Mouse (Mus musculus) gastrocnemius, postnatal 36 days (tissue): ENCODE data around the gene Ap5b1. TPM values are rescaled to one million over a fixed set of nuclear protein-coding genes. Genes with fewer than 3 reads are reported as not detected.
A peak's percentile ranks its signal among the peaks of the same experiment; 100 is the strongest.

Experiments used
- DNase-seq, 2 experiments: peaks; one replicate each; pipeline ENCODE4 v3.0.0; 2022
- intact Hi-C: fragments of 180-260 bp; cut with DNase I; formaldehyde crosslinking; loops from one replicate; pipeline ENCODE4 v1.15.1; 2025
- long read RNA-seq, 2 experiments: library from polyadenylated mRNA; stranded (forward); transcript quantifications; one replicate each; pipeline ENCODE4 v2.0.0; 2021
- total RNA-seq, 2 experiments: library from RNA; stranded (reverse); gene quantifications; 2 replicates each; pipeline ENCODE4 v1.2.3; 2021

The Ap5b1 gene
- 1 to 10 TPM; 1.9 to 2.0 TPM for total RNA-seq
- long read RNA-seq, experiment 1, result 0 reads
- long read RNA-seq, experiment 2, result 0 reads

DNA sequence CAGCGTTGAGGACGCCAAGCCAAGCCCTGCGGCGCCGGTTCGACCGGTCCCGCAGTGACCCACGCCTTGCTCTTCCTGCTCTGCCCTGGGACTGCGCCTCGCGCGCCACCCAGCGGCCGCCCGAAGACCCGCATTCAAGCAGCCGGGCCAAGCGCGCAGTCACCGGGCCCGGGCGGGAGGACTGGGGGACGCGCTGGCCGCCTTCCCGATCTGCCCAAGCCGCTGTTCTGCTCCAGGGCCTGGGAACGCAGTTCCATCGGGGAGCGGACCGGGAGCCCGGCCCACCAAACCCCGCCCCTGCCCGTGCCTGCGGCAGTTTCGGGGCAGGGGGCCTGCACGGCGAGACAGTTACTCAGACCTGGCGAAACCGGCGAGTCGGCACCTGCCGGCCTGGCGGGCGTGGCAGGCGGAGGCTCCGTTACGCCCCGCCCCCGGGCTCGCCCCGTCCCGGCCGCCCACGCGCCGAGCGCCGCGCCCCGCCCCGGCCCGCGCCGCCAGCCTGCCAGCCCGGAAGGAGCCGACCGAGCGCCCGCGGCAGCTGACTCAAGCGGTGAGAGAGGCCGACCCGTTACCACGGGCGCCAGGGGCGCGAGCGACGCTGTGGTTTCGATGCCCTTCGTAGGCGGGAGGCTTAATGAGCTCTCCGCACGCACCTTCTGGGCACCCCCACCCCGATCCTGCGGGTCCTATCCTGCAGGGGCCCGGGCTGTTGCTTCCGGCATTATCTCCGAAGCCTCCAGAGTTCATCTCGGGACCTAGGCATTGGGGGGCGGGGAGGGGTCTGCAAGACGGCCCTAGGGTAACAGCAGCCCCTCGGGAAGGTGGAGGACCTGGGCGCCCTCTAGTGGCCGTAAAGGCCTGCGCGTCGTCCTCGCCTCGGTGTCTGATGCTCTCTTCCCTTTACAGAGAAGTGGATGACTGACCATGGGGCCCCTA, at the start of gene Ap5b1:
Ap5b1 (plus strand) TSS at position 492 of the 936 bp plus-strand sequence.
- peak; percentile 84 to 88 for DNase-seq
- intact Hi-C loops, result loop anchor here (1.0 to 5.0 kb wide), 2 partner anchors 39 to 106 kb away; partner anchors contain the start of gene Fibp

DNA sequence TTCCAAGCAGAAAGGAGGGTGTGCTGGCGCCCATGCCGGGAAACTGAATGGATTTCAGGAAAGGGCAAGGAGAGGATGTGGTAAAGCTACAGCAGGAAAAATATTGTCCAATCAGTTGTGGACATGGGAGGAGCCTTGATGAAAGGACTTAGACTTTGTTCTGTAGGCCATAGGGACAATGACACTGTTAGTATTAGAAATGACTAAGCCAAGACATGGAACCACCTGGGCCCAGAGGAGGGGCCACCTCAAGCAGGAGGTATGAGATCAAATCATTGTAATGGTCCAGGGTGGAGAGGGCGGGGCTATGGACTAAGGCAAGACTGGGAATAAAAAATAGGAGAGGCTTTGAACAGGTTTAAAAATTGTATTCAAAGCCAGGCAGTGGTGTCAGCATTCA, 49.1 kb upstream of the Ap5b1 start:
- DNase-seq, result no peak
- intact Hi-C loops, result no loop called here

DNA sequence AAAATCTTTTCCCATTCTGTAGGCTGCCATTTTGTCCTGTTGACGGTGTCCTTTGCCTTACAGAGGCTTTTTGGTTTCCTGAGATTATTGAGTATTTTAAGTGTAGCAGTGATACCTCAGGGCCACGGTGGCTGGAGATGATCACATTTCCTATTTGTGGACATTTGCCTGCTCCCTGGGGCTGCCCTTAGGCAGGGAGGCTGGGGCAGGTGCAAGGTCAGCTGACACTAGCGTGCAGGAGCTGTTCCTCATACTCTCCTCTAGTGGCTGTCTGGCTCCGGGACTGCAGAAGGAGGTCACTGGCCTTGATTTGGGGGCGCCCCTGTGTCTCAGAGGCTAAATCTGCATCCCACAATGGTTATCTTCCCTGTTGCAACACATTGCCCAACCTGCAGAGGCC, 42.6 kb upstream of the Ap5b1 start:
- intact Hi-C loops, result no loop called here
- no peak for DNase-seq

DNA sequence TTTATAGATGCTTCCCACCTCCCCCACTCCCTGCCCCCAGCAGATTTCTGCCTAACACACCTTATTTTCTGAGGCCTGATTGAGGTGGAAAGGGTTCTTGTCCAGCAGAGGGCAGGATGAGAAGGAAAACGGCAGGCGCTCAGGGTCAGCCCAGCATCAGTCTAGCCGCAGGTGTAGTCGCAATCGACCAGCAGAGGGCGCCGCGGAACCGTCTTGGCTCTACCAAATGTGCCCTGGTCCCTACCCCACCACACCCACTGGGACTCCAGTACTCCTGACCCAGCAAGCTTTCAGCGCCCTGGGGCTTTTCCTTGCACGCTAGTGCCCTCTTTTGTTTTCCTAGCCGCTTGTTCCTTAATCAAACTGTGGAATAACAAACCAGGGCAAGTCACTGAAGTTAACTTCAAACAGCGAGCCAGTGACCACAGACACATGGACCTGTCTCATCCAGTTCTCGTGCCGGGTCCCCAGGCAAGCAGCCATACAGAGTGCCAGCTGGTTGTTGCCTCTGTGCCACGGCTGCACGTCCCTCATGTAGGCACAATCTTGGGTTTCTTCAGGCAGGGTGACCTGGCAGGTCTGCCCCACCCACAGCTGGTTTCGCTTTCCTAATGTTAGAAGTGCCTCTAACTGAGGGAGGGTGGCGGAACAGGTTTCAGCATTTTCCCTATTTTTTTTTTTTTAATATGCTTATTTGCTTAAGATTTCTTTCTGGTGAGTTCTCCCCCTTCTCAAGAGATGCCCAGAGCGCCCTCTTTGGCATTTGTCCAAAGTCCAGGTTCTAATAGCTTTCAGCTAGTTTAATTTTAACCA, 38.3 kb upstream of the Ap5b1 start:
- intact Hi-C loops, result loop anchor here (1.0 kb wide), 1 partner anchor 38 kb away; no protein-coding TSS in a partner anchor
- peak; percentile 97 for DNase-seq

DNA sequence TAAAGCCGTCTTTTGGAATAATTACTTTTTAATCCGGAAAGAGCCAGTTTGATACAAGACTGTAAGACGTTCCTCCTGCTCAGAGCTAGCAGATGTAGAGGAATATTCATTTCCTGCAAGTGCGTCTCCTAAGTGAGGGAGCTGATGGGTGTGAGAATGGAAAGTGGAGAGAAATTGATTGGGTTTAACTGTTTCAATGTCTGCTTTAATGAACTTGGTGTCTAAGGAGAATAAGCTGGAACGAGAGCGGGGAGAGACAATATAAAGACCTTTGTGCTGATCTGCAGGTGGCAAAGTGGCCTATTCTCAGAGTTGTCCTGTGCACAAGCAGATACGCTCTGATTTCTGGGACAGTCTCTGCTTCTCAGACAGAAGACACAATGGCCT, 37.7 kb upstream of the Ap5b1 start:
- intact Hi-C loops, result no loop called here
- DNase-seq, result no peak

DNA sequence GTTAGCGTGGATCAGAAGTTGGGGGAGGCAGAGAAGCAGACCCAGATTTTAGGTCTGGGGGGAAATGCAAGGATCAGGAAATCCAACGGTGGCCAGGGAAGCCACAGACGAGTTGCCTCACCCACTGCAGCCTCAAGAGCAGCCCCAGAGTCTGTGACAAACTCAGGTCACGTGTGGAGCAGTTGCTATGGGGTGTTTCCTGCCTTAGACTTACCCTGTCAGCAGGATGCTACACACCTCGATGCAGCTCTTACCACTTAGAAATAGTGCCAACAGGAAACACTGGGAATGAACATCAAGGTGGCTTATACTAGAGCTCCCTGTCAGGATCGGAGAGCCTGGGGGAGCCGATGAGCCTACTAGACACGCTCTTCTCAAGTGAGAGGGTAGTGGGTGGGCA, 35.3 kb upstream of the Ap5b1 start:
- intact Hi-C loops, result no loop called here

DNA sequence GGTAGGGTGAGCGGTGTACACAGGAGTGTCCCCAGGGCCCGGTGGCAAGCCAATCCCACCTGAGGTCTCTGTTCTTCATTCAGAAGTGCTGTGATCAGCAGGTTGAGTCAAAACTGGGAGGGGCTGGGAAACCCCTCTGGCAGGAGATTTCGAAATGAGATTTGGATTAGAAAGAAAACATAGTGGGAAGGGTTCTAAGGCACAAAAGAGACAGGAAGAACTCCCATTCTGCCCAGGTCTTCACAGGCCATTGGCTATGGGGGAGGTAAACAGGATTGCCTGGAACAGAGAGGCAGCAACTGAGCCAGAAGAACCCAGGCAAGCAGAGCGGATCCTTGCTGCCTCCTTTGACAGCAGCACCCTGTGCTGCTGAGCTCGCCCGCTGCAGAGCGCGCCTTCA, 29.0 kb upstream of the Ap5b1 start:
- no peak for DNase-seq
- intact Hi-C loops, result no loop called here

More for the DNA sequence above, 35.3 kb upstream of the Ap5b1 start:
- no peak for DNase-seq

DNA sequence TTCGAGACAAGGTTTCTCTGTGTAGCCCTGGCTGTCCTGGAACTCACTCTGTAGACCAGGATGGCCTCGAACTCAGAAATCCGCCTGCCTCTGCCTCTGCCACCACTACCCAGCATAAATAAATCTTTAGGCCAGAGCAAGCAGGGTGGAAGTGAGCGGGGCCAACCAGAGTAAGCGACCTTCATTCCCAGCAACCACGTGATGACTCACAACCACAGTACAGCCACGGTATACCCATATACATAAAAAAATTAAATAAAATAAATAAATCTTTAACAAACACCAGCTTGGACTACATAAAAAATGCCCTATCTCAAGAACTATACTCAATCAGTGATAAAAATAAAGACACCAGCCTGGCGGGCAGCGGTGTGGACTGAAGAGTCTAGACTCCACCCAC, 24.5 kb upstream of the Ap5b1 start:
- DNase-seq, result no peak
- intact Hi-C loops, result no loop called here

DNA sequence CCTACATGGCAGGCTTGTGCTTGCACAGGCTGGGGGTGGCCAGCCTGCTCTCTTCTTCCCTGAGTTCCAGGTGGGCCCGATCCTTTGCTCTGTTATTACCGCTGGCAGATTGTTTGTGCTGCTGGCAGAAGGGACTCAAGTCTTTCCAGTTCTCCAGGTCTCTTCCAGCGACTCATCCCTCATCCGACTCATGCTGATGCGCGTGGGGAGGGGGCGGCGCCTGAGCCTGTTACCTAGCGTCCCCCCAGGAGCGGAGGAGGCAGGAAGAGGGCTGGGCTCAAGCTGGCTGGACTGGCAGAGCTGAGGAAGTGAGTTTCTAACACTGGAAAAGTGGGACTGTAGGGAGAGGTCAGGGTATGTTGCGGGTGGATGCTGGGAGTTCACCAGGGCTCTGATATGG, 23.8 kb upstream of the Ap5b1 start:
- no peak for DNase-seq
- intact Hi-C loops, result no loop called here

DNA sequence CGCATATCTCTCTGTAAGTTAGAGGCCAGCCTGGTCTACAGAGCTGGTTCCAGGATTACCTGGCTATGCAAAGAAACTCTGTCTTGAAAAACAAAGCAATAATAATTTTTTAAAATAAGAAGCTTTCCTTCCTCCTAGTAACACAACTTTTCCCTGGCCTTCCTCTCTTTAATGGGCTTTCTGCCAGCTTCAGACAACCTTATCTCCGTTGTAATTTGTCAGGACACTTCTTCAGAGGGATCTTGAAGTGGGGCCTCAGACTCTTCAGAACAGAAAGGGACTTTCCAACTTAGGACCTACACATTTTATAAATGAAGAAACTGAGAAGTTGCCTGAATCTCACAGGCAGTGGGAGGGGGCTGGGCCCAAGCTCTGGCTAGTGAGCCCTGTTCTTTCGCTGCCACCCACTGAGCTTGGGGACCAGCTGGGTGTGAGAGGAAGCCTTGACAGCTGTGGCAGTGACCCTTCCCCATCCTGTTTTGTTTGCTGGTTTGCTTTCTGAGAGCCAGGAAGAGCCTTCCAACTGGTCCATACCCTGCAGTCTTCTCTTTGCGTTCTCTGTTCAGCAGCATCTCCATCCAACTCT, 20.3 kb upstream of the Ap5b1 start:
- intact Hi-C loops, result no loop called here
- no peak for DNase-seq

DNA sequence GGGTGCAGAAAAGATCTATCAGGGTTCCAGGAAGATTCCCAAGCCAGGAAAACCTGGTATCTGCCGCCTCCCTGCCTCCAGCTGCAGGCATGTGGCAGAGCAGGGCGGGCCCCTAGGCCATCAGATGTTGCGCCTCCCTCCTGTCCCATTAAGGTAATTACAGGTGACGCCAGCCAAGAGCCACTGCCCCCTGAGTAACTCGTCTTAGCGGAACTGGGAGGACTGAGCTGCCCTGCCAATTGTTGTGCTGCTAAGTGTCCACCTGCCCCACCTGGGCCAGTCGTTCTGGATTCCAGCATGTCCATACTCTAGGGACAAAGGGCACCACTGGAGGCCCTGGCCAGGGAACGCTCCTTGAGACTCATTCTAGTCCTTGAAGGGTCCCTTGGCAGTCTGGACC, 14.0 kb upstream of the Ap5b1 start:
- intact Hi-C loops, result no loop called here
- DNase-seq, result peak in 1 of 2 experiments; percentile 3

DNA sequence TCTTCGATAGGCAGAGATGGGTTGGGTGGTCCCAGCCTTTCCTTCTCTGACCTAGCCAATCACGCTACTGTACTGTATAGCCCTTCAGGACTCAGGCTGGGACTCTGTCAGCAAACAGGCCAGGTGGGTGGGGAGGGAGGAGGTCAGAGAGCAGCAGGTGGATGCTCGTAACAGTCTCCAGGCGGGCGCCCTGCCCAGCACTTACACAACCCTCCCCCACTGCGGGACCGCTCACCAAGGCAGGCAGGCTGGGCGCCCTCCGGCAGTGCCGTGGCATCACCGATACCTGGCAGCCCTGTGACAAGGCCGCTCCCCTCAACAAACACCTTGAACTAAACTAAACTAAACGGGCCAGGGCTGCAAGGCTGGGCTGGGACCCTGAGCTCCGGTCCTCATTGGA, 13.6 kb upstream of the Ap5b1 start:
- intact Hi-C loops, result no loop called here
- DNase-seq, result no peak

DNA sequence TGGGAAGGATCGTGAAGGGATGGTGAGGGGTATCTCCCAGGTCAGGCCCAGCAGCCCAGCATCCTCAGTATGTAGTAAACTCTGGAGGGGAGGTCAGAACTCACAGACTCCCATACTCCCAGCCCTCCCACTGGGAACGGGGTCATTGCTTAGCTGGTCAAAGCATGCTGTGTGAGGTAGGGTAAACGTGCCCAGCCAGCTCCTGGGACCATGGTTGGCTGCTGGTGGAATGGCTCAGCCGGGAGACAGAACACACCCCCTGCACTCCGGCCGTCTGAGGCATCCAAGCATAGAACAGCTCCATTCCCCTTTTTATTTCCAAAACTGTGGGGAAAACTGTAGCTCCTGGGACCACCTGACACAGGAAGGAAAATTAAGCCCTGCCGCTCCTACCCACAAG, 9.7 kb upstream of the Ap5b1 start:
- no peak for DNase-seq
- intact Hi-C loops, result no loop called here

DNA sequence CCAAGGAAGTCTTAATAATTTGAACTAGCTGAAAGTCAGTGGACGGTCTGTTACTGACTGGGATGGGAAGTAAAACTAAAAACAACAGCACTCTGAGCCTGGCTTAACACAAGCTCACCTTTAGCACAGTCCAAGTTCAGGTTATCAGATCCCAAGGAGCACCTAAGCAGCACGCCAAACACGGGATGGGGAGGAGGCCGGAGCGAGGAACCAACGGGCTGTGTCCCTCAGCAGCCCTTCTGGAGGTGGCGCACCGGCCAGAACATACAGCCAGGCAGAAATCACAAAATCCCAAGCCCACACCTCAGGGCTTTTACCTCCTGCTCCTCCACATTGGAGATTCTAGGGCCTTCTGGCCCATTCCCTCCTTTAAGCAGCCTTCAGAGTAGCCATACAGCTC, 9.1 kb upstream of the Ap5b1 start:
- no peak for DNase-seq

DNA sequence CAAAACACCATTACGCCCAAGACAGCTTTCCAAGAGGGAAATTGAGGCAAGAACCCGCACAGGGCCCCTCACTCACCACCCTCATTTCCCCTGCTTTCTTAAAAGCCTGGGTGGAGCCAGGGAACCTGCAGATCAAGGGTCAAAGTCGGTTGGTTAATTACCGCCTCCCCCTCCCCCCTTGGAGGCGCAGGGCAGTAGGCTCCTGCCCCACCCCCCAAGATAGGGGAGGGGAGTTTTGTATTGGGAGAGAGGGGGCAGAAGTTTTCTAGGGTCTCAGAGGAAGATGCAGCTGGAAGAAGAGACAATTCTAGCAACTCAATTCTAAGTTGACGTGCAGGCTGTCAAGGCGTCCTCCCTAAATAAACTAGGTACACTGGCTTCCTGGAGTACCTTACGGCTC, 8.6 kb upstream of the Ap5b1 start:
- intact Hi-C loops, result no loop called here
- no peak for DNase-seq

More for the DNA sequence above, 9.1 kb upstream of the Ap5b1 start:
- intact Hi-C loops, result no loop called here

DNA sequence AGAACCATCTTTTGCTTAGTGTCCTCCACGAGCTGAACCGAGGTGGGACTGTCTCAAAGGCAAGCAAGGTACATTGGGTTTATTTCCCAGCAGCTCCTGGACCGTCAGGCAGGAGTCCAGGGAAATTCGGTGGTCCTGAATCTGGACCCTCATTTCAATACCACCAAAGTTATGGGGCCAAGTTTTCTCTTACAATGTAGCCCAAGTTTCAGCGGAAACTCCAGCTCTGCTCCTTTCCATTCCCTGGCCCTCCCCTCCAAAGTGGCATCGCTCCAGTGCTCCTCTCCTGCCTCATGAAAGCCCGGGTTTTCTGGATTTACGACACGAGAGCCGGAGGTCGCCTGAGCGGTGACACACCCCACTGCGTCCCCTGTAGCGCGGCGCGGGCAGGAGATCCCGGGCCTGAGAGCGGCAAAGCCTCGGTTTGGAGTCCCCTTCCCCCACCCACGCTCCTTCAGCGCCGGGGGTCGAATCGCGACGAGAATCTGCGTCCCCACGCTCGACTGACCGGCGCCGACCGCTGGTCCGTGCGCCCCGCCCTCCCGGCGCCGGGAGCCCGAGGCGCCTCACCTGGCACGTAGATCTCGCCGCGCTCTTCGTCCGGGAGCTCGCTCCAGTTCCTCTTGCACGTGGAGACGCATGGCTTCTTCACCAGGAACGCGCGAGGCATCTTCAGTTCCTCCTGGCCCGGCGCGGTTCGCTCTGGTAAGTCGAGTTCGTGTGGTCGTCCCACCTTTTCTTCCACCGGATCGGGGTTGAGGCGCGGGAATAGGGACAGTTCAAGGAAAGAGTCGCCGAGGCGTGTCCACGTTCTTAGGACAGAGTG, 8.0 kb upstream of the Ap5b1 start:
- intact Hi-C loops, result no loop called here
- DNase-seq, result no peak

DNA sequence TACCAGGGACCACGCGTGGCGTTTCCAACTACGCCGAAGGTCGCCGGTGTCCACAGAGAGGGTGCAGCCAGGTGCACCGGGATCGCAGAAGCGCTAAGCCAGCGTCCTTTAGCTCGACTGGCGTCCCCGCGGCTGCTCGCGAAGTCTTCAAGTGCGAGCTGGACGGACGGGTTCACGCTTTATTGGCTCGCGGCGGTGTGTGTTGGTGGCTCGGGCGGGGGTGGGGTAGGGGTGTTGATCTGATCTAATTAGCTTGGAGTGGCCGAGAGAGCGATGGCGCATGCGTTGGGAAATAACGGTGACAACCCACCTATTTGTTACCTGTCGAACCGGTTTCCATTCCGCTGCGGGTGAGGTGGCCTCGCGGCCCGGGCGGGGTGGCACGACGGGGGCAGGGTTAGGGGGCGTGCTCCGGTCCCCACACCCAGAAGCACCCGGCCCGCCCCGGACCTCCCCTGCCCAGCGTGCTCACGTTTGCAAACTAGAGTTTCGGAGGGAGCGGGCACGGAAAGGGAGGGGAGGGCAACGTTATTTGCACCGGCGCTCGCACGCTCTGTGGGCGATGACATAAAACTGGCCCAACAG, 7.3 kb upstream of the Ap5b1 start, which contains the start of gene Ovol1:
Ovol1 (minus strand) TSS at position 190 of the 585 bp plus-strand sequence.
- DNase-seq, result no peak
- intact Hi-C loops, result no loop called here

DNA sequence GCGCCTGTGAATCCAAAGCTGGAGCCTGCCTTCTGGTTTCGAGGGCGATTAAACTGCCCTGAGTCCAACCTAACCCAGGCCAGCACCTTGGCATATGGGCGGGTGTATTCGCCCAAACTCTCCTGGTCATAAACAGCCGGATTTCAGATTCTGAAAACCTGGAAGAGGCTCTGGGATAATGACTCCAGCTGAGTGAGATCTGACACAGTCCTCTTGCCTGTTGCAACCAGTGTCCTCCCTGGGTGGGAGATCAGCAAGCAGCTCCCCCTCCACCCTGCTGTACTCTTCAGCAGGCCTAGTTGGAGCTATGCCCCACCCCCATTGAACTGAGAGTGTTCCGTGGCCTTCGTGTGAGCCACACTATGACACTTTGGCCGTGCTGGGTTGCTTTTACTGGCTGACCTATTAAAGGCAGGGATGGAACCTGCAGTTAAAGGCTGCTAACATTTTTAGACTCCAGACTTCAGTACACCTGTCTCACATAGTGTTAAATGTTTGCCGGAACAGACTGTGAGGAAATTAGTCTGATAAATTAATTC, 6.5 kb upstream of the Ap5b1 start:
- intact Hi-C loops, result no loop called here
- DNase-seq, result no peak

DNA sequence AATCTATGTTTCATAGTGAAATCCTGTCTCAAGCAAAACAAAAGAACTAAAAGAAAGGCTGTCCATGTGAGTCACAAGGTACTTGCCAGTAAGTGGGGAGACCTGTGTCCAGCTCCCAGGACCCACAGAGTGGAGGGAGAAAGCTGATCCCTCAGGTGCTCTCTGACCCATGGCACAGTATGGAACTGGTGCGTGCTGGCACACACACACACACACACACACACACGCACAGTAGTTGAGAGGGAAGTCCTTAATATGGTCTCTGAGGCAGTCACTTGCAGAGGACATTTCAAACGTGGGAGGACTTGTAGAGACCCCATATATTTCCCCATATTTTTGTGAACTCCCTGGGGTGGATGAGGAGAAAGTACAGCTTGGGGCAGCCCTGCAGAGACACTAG, 5.9 kb upstream of the Ap5b1 start:
- intact Hi-C loops, result no loop called here
- DNase-seq, result no peak
